Mouse (Mus musculus) adrenal gland, postnatal 25 days (tissue): ENCODE results near the gene Prrt4. TPM values are rescaled to one million over a fixed set of nuclear protein-coding genes. Genes with fewer than 3 reads are reported as not detected.
"Not testable (repeated sequence)": the region's sequence is repeated elsewhere in the genome, so short reads cannot be mapped to it uniquely, and the experiment has no call there.

Experiments
- DNase-seq: peaks from one replicate; pipeline ENCODE4 v3.0.0; 2021; ENCODE audit warnings: mixed read lengths
- long read RNA-seq: library from polyadenylated mRNA; stranded (forward); transcript quantifications from one replicate; pipeline ENCODE4 v2.0.0, GENCODE M21; 2021
- total RNA-seq: library from RNA; stranded (reverse); gene quantifications from 2 replicates; pipeline ENCODE4 v1.2.3, GENCODE M21; 2021

Gene Prrt4
- total RNA-seq: 2.9 and 6.2 TPM in 2 replicates
- long read RNA-seq, partial matches to known transcripts: 2 of 7 reads
- long read RNA-seq, other reads (novel, unspliced or antisense): 5 of 7 reads

DNA sequence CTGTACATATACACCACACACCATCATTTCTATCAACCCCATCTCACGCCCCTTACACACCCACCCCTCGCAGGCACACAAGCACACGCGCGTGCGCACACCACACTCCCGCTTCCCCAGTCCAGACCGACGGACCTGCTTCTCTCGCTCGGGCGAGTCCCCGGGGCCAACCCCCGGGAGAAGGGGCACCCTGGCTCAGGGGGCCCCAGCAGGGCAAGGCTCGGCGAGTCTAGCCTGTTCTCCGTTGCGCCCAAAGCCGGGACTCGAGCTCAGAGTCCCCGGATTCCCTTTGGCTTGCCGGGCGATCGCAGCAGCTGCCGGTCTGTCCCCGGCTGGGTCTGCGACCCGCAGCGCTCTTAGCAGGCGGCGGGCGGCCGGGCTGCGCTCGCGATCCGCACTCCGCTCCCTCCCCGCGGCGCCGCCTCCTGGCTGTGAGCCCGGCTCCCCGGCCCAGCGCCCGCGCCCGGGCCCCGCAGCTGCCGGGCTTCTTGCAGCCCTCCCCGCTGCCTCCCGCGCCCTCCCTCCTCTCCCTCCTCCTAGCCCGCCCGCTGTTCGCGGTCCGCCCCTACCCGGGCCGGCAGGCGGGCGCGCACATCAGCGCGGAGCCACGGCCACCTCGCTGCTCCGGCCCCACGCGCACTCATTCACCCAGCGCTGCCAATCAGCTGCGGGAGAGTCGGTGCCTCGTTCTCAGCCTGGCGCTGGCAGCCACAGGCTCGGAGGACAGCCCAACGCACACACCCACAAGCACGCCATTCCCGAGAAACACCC lies at the start of gene Prrt4:
Gene Prrt4, minus strand, starts transcription at position 697 of the 771 bp plus-strand sequence.
- peak; percentile 72 for DNase-seq

DNA sequence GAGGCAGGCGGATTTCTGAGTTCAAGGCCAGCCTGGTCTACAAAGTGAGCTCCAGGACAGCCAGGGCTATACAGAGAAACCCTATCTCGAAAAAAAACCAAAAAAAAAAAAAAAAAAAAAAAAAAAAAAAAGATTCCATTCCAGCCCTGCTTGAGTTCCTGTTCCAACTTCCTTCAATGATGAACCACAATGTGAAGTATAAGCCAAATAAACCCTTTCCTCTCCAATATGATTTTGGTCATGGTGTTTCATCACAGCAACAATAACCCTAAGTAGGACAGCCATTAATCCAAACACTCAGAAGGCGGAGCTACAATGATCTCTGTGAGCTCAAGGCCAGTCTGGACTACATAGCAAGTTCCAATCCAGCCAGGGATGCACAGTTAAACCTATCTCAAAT lies 38.3 kb upstream of the Prrt4 start:
- DNase-seq: not testable (repeated sequence)

DNA sequence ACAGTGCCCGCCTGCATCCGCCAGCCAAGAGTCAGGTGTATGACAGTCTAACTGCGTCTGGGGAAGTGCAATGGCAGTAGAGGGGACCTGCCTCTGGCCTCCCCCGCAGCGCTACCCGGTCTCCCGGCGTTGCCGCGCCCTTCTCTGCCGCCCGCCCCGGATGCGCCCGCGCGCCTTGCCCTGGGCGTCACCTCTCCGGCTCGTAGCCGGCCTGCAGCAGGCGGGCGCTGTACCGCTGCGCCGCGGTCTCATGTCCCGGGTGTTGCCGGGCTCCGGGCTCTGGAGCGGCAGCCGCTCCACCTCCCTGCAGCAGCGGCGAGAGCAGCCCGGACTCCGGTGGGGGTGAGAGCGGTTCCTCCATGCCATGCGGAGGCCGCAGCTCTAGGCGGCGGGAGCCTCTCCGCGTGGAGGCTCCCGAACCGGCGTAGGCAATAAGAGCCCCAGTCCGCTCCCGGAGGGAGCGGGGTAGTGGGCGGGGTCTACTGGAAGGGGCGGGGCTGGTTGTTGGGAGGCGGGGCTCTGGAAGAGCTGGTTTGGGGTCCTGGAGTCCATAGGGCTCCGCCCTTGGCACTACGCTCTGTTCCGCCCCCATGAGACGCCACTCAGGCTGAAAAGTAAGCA lies 36.6 kb upstream of the Prrt4 start, which contains the start of gene Impdh1:
Gene Impdh1, minus strand, starts transcription at position 484 of the 621 bp plus-strand sequence.
- peak; percentile 82 for DNase-seq

DNA sequence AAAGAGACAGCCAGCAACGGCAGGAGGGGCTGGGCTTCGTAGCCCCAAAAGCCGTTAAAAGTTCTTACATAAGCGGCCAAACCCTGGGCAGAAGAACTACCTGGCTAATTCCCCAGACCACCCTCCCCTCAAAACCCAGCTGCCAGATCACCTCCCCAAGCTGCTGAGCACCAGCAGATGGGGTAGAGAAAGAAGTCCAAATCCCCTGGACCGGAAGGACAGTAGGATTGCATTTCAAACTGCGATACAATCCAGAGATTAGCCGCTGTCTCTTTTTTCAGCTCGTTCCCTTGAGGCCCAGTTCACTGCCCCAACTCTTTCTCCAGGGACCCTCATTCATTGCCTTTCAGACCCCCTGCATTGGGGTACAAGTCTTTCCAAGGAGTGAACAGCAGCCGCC lies 35.8 kb upstream of the Prrt4 start:
- DNase-seq: no peak

DNA sequence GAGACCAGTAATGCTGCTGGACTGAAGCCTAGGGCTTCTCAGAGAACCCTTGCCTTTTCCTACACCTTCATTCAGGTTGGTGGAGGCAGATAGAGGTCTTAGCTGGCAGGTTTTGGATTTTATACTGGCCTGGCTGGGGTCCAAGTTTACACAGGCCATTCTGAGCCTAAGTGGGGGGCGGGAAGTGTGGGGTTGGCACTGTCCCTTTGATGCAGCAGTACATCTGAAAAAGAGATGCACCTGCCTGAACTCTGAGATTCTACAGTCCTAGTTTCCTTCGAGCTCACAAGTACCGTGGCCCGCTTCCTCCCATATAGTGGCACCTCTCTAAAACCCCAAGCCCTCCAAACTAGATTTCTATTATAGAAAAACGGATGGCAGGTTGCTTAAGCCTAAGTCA lies 35.4 kb upstream of the Prrt4 start:
- DNase-seq: no peak

DNA sequence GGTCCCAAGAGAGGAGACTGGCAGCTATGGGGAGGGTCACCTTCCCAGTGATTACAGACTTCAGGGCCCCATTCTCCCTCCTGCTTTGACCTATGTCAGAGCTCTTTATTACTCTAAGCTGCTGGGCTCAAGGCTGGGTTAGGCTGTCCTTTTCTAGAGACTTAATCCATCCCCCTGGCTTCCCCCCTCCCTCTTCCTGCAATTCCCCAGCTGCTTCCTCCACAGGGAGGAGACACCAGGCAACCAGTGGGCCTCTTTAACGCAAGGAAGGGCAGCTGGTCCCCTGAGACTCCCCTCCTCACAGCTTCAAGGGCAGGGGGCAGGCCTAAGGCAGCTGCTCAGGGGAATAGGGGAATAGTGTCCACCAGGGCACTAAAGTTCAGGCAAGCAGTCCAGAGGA lies 34.9 kb upstream of the Prrt4 start:
- DNase-seq: peak; percentile 34

DNA sequence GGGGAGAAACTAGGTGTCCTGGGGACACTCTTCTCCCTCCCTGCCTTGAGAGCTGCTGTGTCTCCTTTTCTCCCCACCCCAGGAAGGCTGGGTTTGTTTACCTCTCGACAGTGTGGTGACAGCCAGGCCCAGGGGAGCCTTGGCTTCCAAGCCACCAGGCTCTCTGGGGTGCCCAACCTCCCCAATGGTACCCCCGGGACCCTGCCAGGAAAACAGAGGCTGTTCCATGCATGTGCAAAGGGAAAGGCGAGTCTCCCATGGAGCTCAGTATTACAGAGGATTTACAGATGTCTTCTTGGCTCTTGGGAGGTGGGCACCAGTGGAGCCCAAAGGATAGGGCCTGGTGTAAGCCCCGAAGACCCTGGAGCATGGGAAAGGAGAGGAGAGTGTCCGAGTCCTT lies 34.1 kb upstream of the Prrt4 start:
- DNase-seq: no peak

DNA sequence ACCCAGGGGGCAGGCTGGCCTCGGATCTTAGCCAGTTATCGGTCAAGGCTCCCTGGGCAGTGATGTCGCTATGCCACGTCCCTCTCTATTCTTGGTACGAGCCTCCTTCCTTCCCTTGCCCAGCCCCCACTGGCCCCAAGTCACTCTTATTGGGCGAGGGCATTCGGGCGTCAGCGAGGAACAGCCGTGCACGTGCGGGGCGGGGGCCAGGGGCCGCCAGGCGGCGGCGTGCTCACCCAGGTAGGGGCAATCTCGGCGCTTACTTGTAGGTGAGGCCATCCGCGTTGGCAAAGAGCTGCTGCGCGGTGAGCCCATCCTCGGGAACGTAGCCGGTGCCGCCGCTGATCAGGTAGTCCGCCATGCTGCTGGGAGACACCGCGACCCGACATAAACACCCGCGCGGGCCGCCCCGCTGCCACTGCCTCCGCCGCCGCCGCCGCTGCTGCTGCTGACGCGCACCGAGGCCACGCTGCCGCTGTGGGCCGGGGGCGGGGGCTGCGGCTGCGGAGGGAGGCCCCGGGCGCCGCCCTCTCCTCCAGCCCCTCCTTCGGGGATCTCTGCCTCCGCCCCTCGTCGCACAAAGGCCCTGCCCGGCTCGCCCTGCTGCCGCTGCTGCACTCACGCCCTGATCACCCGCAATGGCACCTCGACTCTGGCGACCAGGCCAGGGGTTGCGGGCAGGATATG lies 32.6 kb upstream of the Prrt4 start:
- DNase-seq: peak; percentile 85

DNA sequence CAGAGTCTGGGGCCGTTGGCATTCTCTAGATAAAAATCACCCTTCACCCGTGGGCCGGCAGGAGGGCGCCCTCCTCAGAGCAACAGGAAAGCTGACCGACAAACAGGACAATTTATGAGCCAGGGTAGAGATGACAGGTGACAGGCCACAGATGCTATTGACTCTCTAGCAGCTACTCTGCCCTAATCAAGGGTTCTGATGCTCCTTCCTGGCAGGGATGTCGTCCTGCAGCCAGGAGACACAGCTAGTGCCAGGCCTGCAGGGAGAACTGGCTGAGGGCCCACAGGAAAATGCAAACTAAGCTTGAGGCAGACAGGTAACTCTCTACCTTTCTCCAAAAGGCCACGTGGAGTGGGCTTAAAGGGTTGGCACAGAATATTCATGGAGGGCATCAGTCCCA lies 31.8 kb upstream of the Prrt4 start:
- DNase-seq: no peak

DNA sequence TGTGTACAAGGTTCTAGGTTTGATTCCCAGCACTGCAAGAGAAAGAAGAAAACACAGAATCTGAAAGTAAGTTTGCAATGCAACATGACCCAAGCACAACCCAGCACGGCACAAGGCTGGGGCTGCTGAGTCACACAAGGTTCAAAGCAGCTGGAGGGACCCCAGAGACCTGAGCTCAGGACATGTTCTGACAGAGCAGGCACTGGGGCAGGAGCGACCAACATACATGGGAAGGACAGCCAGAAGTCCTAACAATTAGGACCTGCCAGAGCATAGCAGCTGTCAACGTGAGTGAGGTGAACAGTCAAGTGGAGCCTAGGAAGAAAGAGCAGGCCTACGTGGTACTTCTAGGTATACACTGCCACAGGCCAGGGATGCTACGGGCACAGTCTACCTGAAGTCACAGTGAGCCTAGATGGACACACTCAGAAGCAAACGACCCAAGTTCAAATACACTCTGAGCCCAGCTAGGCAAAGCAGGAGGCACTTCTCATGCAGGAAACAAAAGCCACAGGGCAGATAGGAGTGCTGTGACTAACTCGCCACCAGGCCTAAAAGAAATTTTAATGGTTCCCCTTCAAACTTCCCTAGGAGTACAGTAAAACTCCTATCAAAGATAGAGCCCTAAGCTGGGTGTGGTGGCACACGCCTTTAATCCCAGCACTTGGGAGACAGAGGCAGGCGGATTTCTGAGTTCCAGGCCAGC lies 31.0 kb upstream of the Prrt4 start:
- no peak for DNase-seq

DNA sequence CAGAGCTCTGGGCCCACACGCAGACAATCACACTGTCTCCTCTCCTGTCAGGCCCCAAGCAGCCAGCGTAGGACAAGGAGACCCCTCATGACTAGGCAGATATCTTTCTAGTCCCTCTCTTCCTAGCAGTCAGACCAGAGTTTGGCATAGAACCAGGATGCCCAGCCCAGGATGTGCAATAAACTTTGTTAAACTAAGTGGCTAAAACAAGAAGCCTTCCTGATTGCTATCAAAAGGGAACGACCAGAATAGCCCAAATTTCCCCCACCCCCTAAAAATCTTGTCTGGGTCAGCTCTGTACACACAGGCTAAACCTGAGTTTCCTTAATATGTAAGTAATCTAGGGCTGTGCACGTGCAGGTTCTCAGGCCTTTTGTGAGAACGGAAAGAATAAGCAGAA lies 28.8 kb upstream of the Prrt4 start:
- DNase-seq: no peak

DNA sequence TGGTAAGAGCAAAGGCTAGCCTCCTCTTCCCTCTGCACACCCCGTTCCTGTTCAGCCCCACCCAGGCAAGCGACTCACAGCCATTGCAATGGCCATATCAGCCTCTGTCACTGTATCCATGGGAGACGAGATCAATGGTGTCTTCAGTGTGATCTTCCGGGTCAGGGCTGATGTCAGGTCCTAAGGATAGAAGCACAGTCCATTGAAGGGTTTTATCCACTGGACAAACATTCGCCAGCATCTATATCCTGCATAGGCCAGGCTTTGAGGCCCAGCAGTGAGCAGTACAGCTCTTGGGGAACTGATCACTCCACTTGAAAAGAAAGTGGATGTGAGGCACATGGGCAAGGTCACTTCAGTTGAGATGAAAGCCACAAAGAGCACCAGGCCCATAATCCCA lies 27.6 kb upstream of the Prrt4 start:
- no peak for DNase-seq

DNA sequence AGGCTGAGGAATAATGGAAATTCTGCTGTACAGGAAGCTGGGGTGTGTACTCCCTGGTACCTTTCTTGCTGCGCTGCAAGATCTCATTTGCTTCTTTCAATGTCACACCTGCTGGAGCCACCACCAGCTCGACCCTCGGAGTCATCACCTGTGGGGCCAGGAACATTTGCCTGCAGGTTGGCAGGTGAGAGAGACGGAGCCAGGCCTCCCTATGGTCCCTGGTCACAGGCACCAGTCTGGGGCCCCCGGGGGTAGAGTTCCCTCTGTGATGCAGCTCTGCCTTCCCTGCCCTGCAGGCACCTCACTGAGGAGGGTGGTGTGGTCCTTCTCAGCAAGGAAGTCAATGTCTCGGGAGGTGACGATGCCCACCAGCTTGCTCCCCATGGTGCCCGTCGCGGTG lies 26.6 kb upstream of the Prrt4 start:
- no peak for DNase-seq

DNA sequence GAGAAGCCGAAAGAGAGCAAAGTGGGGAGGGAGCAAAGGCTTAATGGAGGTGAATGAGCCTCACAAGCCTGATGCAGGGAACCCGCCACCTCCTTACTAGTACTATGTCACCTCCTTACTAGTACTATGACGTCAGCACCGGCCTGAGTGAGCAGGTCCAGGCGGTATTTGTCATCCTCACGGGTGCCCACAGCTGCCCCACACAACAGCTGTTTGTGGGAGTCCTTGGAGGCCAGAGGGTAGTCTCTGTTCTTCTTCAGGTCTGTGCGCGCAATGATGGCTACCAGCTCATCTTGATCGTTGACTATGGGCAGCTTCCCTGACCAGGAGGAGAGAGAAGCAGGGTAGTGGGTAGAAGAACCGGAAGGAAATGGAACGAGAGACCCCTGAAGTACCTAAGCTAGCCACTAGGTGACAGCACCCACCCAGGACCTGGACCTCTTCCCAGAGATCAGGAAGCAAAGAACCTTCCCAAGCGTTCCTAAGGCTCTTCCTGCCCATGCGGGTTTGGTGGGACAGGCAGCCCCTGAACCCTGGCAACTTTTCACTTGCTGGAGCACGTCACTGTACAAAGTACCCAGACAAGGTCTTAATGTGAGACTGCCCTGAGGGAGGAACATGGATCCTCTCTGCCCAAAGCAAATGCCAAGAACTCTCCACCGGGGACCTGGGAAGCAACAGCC lies 25.7 kb upstream of the Prrt4 start:
- DNase-seq: peak; percentile 36

DNA sequence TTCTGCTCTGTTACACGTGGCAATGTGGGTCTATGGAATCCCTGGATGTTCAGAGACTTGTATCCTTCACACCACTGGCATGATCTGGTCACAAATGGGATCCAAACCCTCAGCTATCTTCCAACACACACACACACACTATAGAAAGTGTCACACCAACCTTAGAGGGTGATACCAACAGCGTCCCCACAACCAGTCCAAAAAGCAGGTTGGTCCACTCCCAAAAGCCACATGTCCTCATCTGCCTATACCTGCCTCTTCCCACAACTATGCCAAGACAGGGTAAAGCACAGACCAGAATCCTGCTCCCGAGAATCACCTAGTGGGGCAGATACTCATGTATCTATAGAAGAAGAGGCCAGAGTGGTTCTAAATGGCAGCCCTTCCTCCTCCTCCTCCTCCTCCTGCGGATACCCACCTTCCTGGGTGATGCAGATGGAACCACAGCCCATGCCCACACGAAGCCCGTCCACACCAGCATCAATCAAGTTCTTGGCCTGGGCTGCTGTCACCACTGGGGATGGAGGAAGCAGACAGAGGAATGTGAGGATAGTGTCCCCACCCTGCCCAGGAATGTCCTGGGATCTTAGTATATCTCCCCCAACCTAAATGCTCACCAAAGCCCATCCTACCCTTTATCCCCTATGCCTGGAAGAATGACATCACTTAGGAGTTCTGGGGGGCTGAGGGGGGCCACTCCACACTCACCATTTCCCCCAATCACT lies 24.6 kb upstream of the Prrt4 start:
- no peak for DNase-seq

DNA sequence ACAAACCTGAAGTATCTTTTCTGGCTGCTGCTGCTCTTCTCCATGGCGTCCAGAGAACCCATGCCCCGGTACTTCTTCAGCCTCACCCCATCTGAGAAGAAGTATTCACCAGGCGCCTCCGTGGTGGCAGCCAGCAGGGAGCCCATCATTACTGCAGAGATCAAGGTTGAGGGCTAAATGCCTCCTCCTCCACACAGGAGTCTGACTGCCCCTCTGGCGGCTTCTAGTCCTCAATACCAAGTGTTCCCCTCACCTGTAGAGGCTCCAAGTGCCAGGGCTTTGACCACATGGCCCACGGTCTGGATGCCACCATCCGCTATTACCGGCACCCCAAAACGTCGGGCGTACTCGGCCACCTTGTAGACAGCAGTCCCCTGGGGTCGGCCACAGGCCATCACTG lies 23.7 kb upstream of the Prrt4 start:
- no peak for DNase-seq

DNA sequence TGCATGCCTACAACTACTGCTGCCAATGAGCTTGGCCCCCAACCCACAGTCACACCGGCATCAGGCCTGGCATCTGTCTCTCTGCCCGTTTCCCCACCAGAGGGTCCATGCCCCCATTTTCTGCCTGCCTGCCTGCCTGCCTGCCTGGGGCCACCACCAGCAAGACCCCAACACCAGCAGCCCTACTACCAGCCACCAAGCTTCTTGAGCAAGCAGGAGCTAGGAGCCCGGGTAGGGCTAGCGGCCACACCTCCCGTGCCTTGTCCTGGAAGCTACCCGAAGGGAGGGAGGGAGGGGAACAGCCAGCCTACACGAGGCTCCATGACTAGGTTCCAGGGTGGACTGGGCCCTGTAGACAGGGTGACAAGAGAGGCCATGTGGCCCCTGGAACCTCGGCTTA lies 22.6 kb upstream of the Prrt4 start:
- DNase-seq: no peak

DNA sequence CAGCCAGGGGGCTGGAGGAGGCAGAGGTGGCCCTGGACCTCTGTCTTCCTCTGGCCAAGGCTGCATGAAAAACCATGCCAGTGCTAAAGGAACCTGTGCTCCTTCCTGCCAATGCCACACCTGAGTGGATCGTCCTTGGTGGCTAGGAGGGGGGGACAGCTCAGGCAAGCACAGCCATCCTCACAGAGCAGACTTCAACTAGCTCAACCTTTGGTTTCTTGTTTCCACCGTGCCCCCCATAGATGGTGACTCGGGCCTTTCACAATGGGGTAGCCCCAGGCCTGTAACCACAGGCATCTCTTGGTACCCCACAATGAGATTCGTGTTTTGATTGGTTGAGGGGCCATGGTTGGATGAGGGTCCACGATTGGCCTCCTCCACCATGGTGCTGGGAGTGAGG lies 22.0 kb upstream of the Prrt4 start:
- DNase-seq: no peak

DNA sequence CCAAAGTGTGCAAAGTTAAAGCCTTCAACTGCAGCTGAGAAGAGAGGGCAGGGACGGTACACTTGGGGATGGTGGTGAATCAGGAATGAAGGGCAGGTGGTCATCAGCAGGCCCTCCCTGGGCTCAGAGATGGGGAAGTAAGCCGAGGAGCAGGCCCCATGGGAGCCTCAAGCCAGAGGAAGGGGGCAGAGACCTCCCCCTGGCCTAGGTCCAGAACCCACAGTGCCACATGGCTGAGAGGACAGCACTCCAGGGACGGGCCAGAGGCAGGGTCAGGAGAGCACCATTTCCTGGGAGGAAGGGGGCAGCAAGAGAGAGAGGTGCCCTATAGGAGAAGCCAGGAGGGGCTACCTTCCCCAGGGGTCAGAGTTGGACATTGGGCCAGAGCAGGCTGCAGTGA lies 21.1 kb upstream of the Prrt4 start:
- no peak for DNase-seq

DNA sequence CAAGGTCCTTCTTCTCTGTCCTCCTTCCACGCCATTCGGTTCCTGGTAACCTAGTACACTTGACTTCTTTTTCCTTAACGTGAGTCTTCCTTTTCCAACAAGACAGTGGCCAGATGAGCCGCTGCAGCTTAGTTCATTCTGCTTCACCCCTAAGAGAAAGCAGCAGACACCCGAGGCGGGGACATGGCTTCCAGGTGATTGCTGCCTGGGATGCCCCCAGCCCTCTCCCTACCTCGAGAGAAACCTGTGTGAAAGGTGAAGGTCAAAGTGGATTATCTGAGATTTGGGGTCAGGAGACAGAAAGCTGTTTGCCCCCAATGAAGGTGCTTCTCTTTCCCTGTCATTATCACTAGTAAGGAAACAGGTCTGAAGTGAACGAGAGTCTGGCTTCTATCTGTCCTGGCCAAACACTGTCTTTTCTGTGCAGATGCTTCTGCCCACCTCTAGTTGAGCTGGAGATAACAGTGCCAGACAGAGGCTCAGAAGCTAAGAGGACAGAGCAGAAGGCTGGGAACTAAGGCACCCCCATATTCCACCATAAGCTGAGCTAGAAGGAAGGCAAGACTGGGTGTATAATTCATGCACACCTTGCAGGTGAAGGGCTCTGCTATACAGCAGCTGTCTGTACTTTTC lies 20.0 kb upstream of the Prrt4 start:
- DNase-seq: no peak
